Mouse (Mus musculus) embryo, embryonic 10.5 days (tissue): ENCODE measurements at regions not wholly inside any gene's neighbourhood (a gene's known extent, or its start where the extent isn't known, plus 50 kb on each side); places are given as distances from the start of the nearest gene placed in this dataset.
A peak's percentile ranks its signal among the peaks of the same experiment; 100 is the strongest.

Experiments
- DNase-seq: peaks from one replicate; pipeline ENCODE4 v3.0.0-alpha.2; 2015; ENCODE audit warnings: low spot score

DNA sequence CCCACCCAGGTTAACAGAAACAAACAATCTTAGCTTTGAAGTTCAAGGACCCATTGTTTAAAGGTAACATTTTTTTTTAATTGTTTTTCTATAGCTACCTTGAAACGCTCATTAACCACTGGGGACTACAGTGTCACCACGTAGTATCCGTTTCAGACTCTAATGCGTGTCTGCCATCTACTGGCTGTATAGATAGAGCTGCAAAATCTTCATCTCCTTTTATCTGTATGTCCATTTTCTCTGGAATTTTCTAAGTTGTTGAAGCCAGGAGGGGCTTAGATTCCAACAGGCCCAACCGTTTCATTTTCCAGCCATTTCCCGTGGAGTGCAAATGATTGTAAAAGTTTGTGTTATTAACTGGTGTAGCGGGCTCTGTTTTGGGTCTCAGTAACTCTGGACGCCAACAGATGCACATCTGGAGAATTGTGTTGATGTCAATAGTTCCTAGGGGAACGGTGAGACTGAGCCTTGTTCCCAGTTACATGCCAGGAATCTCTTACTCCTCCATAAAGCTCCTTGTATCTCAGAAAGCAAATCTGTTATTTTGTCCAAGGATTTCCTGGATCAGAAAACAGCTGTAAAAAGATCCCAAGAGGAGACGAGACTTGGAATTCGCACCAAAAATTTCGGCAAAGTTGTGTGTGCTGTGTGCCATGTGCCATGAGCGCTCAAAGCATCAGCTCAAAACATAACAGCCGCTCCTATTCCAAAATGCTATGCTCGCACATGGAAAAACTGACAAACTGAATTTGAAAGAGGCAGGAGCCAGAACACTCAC lies 158.8 kb upstream of the Phyhipl start:
- peak; percentile 66 for DNase-seq

GRCm38 (mm10) chr10:70809411-70809810 lies 153.6 kb upstream of the Phyhipl start:
- no peak for DNase-seq

DNA sequence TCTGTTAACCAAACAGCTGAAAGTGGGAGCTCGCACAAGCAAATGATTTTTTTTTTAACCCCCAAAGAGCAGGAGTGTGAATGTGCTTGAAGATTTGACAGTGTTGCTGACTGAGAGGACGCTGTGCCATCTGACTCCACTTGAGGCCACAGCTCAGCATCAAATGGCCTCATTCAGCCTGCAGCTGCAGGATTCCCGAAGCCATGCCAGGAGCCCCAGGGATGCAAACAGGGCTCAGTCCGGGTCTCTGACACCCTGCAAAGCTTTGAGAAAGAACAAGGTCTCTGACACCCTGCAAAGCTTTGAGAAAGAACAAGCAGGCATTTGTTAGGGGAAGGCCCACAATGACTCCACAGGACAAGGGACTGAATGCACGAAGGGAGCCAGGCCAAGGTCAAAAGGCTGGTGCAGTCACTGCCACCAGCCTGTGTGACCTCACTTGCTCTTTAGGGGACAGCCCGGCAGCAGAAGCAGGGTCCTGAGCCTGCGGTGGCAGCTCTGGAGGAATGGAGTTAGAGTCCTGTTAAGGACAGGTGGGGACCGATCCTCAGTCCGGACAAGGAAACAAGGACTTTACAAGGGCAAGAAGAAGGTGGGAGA lies 151.1 kb upstream of the Phyhipl start:
- DNase-seq = no peak

- DNase-seq = no peak
Measured at GRCm38 (mm10) chr10:70800736-70801306, 145.1 kb upstream of the Phyhipl start.

GRCm38 (mm10) chr10:70799906-70800305 lies 144.1 kb upstream of the Phyhipl start:
- DNase-seq = no peak

DNA sequence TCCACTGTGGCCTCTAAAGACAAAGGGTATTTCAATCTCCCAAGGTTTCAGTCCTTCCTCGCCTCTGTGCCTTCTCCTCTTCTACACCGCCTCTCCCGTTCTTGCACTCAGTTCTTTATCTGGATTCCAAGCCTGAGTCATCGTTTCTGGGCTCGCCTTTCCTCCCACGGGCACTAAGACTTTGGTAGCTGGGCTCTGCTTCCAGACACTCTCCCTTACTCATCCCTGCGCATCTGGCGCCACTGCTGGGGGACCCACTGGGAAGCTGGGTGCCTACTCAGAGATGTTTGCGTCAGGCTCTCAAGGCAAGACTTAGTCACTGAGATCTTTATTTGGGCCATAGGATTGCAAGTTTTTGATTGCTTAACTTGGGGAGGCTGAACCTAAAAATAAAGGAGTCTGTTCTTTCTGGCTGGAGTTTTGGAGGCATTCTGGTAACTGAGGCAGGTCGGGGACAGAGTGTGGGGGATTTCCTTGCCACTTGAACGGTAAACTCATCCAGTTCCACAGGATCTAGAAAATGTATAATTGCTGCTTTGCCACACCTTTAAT lies 143.5 kb upstream of the Phyhipl start:
- DNase-seq = no peak

DNA sequence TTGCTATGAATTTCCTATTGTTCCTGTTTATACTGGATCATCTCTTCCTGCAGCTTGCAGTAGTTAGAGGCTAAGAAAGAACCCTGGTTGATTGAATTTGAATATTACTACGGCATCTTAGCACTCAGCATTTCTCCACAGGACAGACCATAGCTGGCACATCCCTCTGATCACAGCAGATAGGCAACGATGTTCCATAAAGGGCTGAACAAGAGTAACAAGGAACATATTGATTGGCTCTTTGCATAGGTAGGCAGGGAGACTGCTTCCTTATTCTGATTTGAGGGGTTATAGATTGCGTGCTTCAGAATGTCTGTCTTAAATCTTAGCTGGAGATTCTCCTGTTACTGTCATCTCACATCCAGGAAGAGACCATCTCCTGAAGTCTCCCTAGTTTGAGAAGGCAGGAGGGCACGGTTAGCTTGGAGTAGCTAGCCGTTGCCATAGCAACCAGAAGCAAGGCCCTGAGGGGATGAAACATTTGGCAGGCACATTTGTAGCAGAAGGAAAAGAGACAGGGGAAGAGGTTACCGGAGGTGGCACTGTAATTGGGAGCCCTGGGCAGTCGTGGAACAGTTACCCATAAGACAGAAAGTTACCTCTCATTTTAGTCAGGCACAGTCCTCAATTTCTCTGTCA lies 133.2 kb upstream of the Phyhipl start:
- peak; percentile 57 for DNase-seq

DNA sequence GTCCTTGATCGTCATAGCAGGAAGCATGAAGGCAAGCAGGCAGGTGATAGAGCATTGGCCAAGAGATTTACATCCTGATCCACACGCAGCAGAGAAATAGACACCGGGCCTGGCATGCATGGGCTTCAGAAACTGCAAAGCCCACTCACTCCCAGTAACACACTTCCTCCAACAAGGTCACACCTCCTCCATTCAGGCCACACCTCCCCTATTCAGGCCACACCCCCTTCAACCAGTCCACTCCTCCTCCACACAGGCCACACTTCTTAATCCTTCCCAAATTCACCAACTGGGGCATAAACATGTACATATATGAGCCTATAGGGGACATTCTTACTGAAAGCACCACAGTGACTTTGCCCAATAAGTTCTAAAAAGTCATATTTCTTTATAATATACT lies 125.3 kb upstream of the Phyhipl start:
- DNase-seq = no peak

DNA sequence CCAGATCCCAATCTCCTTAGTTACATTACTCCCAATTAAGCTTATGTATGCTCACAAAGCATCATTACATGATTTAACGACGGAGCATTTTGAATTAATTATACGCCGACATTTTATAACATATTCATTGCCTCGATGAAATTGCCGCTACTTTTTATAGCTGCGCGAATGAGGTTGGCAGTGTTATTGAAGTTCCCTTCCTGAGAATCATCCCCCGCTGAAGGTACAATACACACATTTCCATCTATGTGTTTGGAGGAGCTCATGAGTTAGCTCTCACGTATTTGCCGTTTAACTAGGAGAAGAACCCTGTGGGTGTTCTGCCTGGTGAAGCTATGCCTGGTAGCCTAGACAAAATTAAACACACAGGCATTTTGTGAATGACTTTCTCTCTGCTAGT lies 122.8 kb upstream of the Phyhipl start:
- no peak for DNase-seq

DNA sequence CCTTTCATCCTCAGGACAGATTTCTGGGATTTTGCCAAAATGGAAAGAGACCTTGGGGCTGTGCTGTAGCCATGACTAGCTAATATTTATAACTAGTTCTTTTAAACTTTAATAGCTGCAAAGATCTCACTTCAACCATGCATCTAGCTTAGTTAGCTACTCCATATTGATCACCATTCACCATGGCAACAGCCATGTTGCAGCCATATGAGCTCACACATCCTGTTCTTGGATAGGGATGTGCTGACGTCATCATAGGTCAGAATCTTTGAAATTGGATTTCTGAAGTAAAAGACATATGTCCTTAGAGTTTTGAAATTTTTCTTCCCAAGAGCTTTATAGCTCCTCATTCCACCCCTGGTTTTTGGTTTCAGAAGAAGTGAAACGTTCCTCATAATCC lies 118.8 kb upstream of the Phyhipl start:
- no peak for DNase-seq

GRCm38 (mm10) chr10:70774159-70774558 lies 118.4 kb upstream of the Phyhipl start:
- no peak for DNase-seq

DNA sequence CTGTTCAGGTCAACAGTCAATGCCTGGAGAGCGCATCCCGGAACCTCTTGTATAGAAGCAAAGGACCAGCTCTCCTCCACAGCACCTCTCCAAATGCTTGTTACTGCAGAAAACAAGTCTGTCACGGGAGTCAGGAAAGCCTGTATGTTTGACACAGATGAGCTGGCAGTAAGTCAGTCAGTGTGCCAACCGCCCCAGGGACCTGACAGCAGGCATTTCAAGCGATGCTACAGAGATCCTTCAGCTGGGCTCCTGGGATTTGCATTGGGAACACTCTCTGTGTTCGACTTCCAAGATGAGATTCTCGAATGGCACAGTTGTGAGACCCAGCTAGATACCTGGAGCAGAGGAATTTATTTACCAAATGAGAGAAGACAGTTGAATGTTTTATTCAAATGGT lies 111.7 kb upstream of the Phyhipl start:
- DNase-seq = no peak

DNA sequence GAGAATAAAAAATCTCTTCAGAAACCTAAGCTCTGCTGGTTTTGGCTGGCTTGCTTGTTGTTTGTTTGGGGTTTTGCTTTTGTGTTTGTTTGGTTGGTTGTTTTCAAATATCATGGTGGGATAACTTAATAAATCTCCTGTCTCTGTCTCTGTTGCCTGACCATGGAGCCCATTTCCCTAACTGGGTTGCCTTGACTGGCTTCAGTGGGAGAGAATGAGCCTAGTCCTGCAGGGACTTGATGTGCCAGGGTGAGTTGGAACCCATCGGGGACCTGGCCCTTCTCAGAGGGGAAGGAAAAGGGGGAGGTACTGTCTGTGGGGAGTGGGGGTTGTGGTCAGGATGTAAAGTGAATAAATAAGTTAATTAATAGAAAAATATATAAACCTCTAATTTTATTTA lies 111.1 kb upstream of the Phyhipl start:
- no peak for DNase-seq

- peak; percentile 30 for DNase-seq
Measured at GRCm38 (mm10) chr10:70766450-70766849, 110.7 kb upstream of the Phyhipl start.

DNA sequence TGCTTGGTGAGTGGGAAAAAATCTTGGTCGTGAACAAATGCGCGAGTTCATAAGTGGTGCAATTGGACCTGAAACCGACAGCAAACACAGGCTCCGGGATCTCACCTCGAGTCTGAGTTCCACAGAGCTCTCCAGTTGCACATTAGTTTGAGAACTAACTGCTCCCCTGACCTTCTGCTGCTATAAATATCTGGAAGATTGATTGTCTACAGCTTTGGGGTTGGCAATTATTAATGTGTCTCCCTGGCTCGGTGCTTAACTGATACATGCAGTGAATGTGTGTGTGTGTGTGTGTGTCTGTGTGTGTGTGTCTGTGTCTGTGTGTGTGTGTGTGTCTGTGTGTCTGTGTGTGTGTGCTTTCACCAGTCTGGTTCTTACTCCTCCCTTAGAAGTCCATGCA lies 107.4 kb upstream of the Phyhipl start:
- peak; percentile 28 for DNase-seq

- no peak for DNase-seq
Measured at GRCm38 (mm10) chr10:70759686-70760085, 103.9 kb upstream of the Phyhipl start.

- DNase-seq = no peak
Measured at GRCm38 (mm10) chr10:70751771-70752170, 96.0 kb upstream of the Phyhipl start.

GRCm38 (mm10) chr10:70750356-70751145 lies 94.8 kb upstream of the Phyhipl start:
- DNase-seq = no peak

DNA sequence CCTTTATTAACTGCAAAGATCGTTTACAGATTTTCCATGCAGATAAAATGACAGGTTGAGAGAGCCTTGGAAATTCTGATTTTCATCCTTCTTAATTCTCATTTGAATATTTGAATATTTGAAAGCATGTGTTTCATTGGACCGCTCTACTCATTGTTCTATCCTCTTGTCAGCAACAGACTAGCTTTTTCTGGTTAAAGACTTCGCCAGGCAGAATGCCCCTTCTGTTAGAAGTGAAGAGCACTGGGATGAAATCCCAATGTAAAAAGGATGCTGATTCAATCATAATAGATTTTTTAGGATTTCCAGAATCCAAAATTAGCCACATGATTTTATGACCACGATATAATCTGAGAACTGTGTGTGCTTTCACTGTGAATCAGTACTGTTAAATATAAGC lies 90.8 kb upstream of the Phyhipl start:
- DNase-seq = no peak

DNA sequence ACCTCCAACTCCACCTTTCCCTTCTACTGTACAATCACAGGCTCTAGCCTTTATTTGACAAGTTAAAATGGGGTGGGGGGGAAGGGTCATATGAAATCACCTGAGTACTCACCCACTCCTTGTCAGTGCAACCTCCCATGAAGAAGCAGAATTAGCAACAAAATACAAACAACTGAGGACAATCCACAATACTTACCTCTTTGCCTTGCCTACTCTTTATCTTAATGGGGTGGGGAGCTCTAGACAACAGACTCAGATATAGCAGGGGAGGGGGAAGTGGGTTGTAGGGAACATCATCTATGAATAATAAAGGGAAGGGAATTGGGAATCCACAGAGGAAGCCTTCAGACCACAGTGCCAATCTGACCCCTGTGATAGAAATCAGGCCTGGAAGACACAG lies 86.1 kb upstream of the Phyhipl start:
- no peak for DNase-seq

DNA sequence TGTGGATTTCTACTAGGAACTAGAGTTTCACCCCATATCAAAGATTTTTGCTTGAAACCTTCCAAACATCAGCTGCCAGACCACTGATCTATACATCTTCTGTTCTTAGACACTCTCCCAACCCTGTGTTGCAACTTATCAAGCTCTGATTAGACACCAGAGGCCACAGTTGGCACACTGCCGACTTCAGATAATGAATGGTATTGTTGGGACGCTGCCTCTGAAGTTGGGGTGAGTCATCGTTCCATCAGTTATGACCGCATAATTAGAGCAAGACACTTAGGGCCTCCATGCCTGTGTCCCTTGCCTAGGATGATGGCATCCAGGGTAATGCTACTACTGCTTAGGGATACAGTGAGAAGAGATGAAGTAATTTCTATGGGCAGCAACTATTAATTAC lies 84.3 kb upstream of the Phyhipl start:
- DNase-seq = no peak
